Mouse (Mus musculus) heart, embryonic 16.5 days (tissue): ENCODE data around the gene Gtpbp10. TPM values are rescaled to one million over a fixed set of nuclear protein-coding genes. Genes with fewer than 3 reads are reported as not detected.
A peak's percentile ranks its signal among the peaks of the same experiment; 100 is the strongest.

Source experiments
- ATAC-seq: fragments of 200-750 bp; cut with Nextera tagmentation; replicated peaks from 2 replicates; pipeline ENCODE4 v1.8.0; 2017; ENCODE audit warnings: moderate number of reproducible peaks; ENCODE audit not compliant: insufficient read depth, low FRiP score; ENCODE audit errors: extremely low read depth
- H3K27ac ChIP-seq: fragments of 300-500 bp; sonication (generic); 2 replicates; pipeline ENCODE4 v1.5.1; 2014; ENCODE audit warnings: mild to moderate bottlenecking, low read length, control low read depth, moderate library complexity
- H3K27me3 ChIP-seq: fragments of 300-500 bp; sonication (generic); 2 replicates; pipeline ENCODE4 v1.6.1; 2014; ENCODE audit warnings: low read length, mixed read lengths; ENCODE audit not compliant: control insufficient read depth, insufficient read depth
- H3K36me3 ChIP-seq: fragments of 300-500 bp; sonication (generic); 2 replicates; pipeline ENCODE4 v1.6.1; 2014; ENCODE audit not compliant: control insufficient read depth, insufficient read depth
- H3K4me1 ChIP-seq: fragments of 300-500 bp; sonication (generic); 2 replicates; pipeline ENCODE4 v1.6.1; 2014; ENCODE audit warnings: low read length, mixed read lengths; ENCODE audit not compliant: control insufficient read depth, insufficient read depth
- H3K4me2 ChIP-seq: fragments of 300-500 bp; sonication (generic); 2 replicates; pipeline ENCODE4 v1.6.1; 2014; ENCODE audit warnings: low read depth, mild to moderate bottlenecking, control low read depth, low read length
- H3K4me3 ChIP-seq: fragments of 300-500 bp; sonication (generic); 2 replicates; pipeline ENCODE4 v1.5.1; 2014; ENCODE audit warnings: mild to moderate bottlenecking, control low read depth, low read length
- H3K9ac ChIP-seq: fragments of 300-500 bp; sonication (generic); 2 replicates; pipeline ENCODE4 v1.6.1; 2014; ENCODE audit warnings: low read length, control low read depth
- H3K9me3 ChIP-seq: fragments of 300-500 bp; sonication (generic); replicated peaks from 2 replicates; pipeline ENCODE4 v1.6.1; 2016; ENCODE audit warnings: low read length; ENCODE audit not compliant: control insufficient read depth
- WGBS: fragments of 180-500 bp; shearing (Covaris S2); extraction: QIAGEN DNeasy Blood & Tissue Kit; methylation state at CpG from one replicate; pipeline ENCODE4 v1.1.7; 2014; 5-methylcytosine and 5-hydroxymethylcytosine counted together
- polyA plus RNA-seq: library from polyadenylated mRNA; unstranded; fragments of >200 nt; fragmentation: Nextera tagmentation; extraction: Ambion mirVana; gene quantifications from 2 replicates; pipeline ENCODE4 v1.2.1, GENCODE M21; 2015

Gtpbp10 gene
- 16.2 and 18.3 TPM in 2 replicates for polyA plus RNA-seq

DNA sequence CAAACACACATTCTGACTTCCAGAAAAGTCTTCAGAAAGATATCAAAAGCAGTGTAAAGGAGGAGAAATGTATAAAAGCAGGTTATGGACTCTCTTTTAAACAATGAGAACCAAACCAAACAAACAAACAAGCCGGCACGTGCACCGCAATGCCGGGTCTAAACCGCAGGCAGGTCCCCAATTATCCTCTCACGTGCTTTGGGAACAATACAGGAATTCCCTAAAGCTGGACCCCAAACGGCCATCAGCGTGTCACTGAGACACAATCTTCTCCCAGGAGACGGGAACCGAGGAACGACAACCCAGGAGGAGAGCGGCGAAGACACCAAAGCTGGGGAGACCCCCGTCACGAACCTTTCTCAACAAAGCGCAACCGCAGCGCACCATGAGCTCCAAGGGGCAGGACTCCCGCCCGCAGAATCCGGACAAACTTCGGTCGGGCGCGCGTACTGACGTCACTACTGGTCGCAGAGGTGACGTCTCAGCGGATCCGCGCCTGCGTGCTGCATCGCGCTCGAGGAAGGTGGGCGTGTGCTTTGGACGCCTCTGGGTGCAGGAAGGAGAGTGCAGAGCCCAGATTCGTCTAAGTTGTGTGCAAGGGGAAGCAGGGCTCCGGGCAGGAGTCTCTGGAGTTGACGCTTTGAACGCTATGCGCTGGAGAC, at the start of gene Gtpbp10:
Gtpbp10 (minus strand) TSS at position 460 of the 662 bp plus-strand sequence.
- peaks cover 12% of the 10 kb centered on the region for H3K4me1 ChIP-seq
- no peaks in the 10 kb centered on the region for H3K27me3 ChIP-seq
- ATAC-seq: peak; percentile 99
- H3K9ac ChIP-seq: peak within 1 kb of the TSS; percentile 91
- H3K4me3 ChIP-seq: peak within 1 kb of the TSS; percentile 77
- H3K4me2 ChIP-seq: peak within 1 kb of the TSS; percentile 87
- peaks cover 11% of the 10 kb centered on the region for H3K36me3 ChIP-seq
- no peaks in the 10 kb centered on the region for H3K9me3 ChIP-seq
- H3K27ac ChIP-seq: peak within 1 kb of the TSS; percentile 82
- under 1% methylated on average over 43 of the region's 43 CpGs for WGBS

GRCm38 (mm10) chr5:5587686-5588085, 28.3 kb upstream of the Gtpbp10 start:
- no peak overlapping the region for H3K4me2 ChIP-seq
- WGBS: 76% methylated on average over 3 of the region's 3 CpGs
- H3K27me3 ChIP-seq: no peaks in the 10 kb centered on the region
- no peaks in the 10 kb centered on the region for H3K4me1 ChIP-seq
- no peak for ATAC-seq
- H3K36me3 ChIP-seq: no peaks in the 10 kb centered on the region
- H3K4me3 ChIP-seq: no peak overlapping the region
- no peak overlapping the region for H3K27ac ChIP-seq
- no peaks in the 10 kb centered on the region for H3K9me3 ChIP-seq
- H3K9ac ChIP-seq: no peak overlapping the region

- peak within 1 kb of the TSS; percentile 67 for H3K9ac ChIP-seq
- peaks cover 5% of the 10 kb centered on the region for H3K27me3 ChIP-seq
- ATAC-seq: no peak; the same call in 1 of the 2 replicates
- no peaks in the 10 kb centered on the region for H3K36me3 ChIP-seq
- H3K4me2 ChIP-seq: peak within 1 kb of the TSS; percentile 97
- no peaks in the 10 kb centered on the region for H3K9me3 ChIP-seq
- no peak within 1 kb of the TSS for H3K27ac ChIP-seq
- H3K4me1 ChIP-seq: 0 out of 2 replicates have a peak, but pooled peaks cover 2% of the 10 kb centered on the region
- WGBS: under 1% methylated on average over 24 of the region's 24 CpGs
- H3K4me3 ChIP-seq: peak within 1 kb of the TSS; percentile 69
Measured at GRCm38 (mm10) chr5:5573749-5574317, 14.5 kb upstream of the Gtpbp10 start, which contains the start of gene Gm8773. Gene Gm8773 (plus strand): TSS chr5:5573799.

GRCm38 (mm10) chr5:5562435-5562834, 3.1 kb upstream of the Gtpbp10 start:
- ATAC-seq: no peak
- H3K9me3 ChIP-seq: no peaks in the 10 kb centered on the region
- peaks cover 12% of the 10 kb centered on the region for H3K4me1 ChIP-seq
- no peak overlapping the region for H3K9ac ChIP-seq
- H3K36me3 ChIP-seq: no peaks in the 10 kb centered on the region
- no peak overlapping the region for H3K27ac ChIP-seq
- 69% methylated on average over 3 of the region's 3 CpGs for WGBS
- H3K4me2 ChIP-seq: no peak overlapping the region
- H3K4me3 ChIP-seq: no peak overlapping the region
- H3K27me3 ChIP-seq: no peaks in the 10 kb centered on the region

GRCm38 (mm10) chr5:5561041-5561706, 1.8 kb upstream of the Gtpbp10 start:
- no peak for ATAC-seq
- 61% methylated on average over 4 of the region's 4 CpGs for WGBS
- Histone ChIP-seq H3K27ac (no peak overlapping the region), H3K4me3 (no peak overlapping the region), H3K4me2 (no peak overlapping the region), H3K9me3 (no peaks in the 10 kb centered on the region), H3K9ac (no peak overlapping the region), H3K4me1 (peaks cover 12% of the 10 kb centered on the region), H3K36me3 (no peaks in the 10 kb centered on the region), H3K27me3 (no peaks in the 10 kb centered on the region)

DNA sequence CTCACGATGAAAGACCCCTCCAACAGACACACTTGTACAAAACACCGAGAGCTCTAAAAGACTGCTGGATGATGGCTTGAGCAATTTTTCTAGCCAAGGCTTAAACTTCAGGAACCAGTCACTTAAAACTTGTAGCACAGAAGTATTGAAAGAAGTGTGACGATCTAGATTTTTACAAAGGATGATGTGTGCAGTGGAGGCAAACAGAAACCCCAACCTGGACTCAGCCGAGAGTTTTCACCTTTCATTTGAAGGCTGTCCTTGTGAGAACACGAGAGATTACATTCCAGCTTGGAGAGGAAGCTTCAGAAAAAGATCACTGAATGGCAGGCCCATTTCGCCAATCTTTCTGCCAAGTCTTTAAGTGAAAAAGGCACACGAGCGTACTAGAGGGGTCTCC, 460 bp upstream of the Gtpbp10 start:
- H3K4me2 ChIP-seq: peak overlapping the region; percentile 87

GRCm38 (mm10) chr5:5551110-5551509, 8.2 kb downstream of the Gtpbp10 start:
- no peaks in the 10 kb centered on the region for H3K4me1 ChIP-seq
- H3K36me3 ChIP-seq: peaks cover 37% of the 10 kb centered on the region
- H3K4me3 ChIP-seq: no peak overlapping the region
- no peak overlapping the region for H3K9ac ChIP-seq
- H3K9me3 ChIP-seq: no peaks in the 10 kb centered on the region
- no peaks in the 10 kb centered on the region for H3K27me3 ChIP-seq
- no peak overlapping the region for H3K27ac ChIP-seq
- no peak overlapping the region for H3K4me2 ChIP-seq
- ATAC-seq: no peak
- 88% methylated on average over 1 of the region's 1 CpGs for WGBS

More for the DNA sequence above, 460 bp upstream of the Gtpbp10 start:
- peak overlapping the region; percentile 91 for H3K9ac ChIP-seq
- H3K4me3 ChIP-seq: peak overlapping the region; percentile 77
- H3K27ac ChIP-seq: peak overlapping the region; percentile 82
- ATAC-seq: no peak
- H3K4me1 ChIP-seq: peaks cover 12% of the 10 kb centered on the region
- 33% methylated on average over 8 of the region's 8 CpGs for WGBS
- H3K27me3 ChIP-seq: no peaks in the 10 kb centered on the region
- no peaks in the 10 kb centered on the region for H3K9me3 ChIP-seq
- peaks cover 5% of the 10 kb centered on the region; the same call in 1 of the 2 replicates for H3K36me3 ChIP-seq

- ATAC-seq: no peak
- Histone ChIP-seq H3K9ac (no peak overlapping the region), H3K4me1 (no peaks in the 10 kb centered on the region), H3K27me3 (no peaks in the 10 kb centered on the region), H3K4me2 (no peak overlapping the region), H3K9me3 (0 out of 2 replicates have a peak, but pooled peaks cover 3% of the 10 kb centered on the region), H3K36me3 (peaks cover 34% of the 10 kb centered on the region), H3K4me3 (no peak overlapping the region), H3K27ac (no peak overlapping the region)
- WGBS: 48% methylated on average over 3 of the region's 3 CpGs
Measured at GRCm38 (mm10) chr5:5540385-5540784, 19.0 kb downstream of the Gtpbp10 start.

DNA sequence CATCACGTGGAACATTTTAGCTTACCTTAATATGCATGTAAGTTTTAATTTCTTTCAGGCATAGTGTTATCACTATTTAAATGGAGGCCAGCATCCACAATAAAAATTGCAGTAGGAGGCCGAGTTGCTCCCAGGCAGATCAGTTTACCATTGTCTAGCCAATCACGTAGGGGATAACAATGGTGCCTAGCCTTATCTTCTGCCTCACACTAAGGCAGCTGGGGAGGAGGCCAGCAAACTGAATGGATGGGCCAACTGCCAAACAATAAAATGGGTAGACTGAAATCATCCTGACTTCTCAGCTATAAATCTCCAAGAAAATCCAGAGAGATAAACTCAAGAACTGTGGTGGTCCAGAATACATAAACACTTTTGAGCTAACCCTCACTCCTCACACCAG, 19.6 kb downstream of the Gtpbp10 start:
- no peak overlapping the region for H3K4me3 ChIP-seq
- peaks cover 34% of the 10 kb centered on the region for H3K36me3 ChIP-seq
- H3K9ac ChIP-seq: no peak overlapping the region
- no peaks in the 10 kb centered on the region for H3K27me3 ChIP-seq
- no peak overlapping the region for H3K27ac ChIP-seq
- 0 out of 2 replicates have a peak, but pooled peaks cover 3% of the 10 kb centered on the region for H3K9me3 ChIP-seq
- H3K4me2 ChIP-seq: no peak overlapping the region
- H3K4me1 ChIP-seq: no peaks in the 10 kb centered on the region
- no peak for ATAC-seq
- WGBS: 68% methylated on average over 3 of the region's 3 CpGs
